Mouse (Mus musculus) CD4-positive, CD25-positive, alpha-beta regulatory T cell, adult 2 months (primary cell): Measurements from ENCODE around the gene Itga11.
"Not testable (repeated sequence)": the region's sequence is repeated elsewhere in the genome, so short reads cannot be mapped to it uniquely, and the experiment has no call there.

Experiments used
- DNase-seq: peaks from one replicate; pipeline ENCODE4 v3.0.0-alpha.2; 2012; ENCODE audit warnings: low read depth, low spot score

Itga11 gene

GRCm38 (mm10) chr9:62677641-62678549 lies at the start of gene Itga11:
Gene Itga11, plus strand, starts transcription at chr9:62677826.
- no peak for DNase-seq

- no peak for DNase-seq
Measured at GRCm38 (mm10) chr9:62630631-62631240, 46.9 kb upstream of the Itga11 start.

GRCm38 (mm10) chr9:62632392-62632791 lies 45.2 kb upstream of the Itga11 start:
- no peak for DNase-seq

- peak; percentile 19 for DNase-seq
Measured at GRCm38 (mm10) chr9:62638045-62638444, 39.6 kb upstream of the Itga11 start.

- DNase-seq, result peak; percentile 25
Measured at GRCm38 (mm10) chr9:62639686-62640085, 37.9 kb upstream of the Itga11 start.

- DNase-seq, result peak; percentile 23
Measured at GRCm38 (mm10) chr9:62640188-62640587, 37.4 kb upstream of the Itga11 start.

- no peak for DNase-seq
Measured at GRCm38 (mm10) chr9:62645716-62646400, 31.8 kb upstream of the Itga11 start.

GRCm38 (mm10) chr9:62646721-62647183 lies 30.9 kb upstream of the Itga11 start:
- no peak for DNase-seq

GRCm38 (mm10) chr9:62649444-62649843 lies 28.2 kb upstream of the Itga11 start:
- DNase-seq, result no peak

GRCm38 (mm10) chr9:62650764-62651163 lies 26.9 kb upstream of the Itga11 start:
- DNase-seq, result no peak

GRCm38 (mm10) chr9:62654336-62654735 lies 23.3 kb upstream of the Itga11 start:
- no peak for DNase-seq

- DNase-seq, result no peak
Measured at GRCm38 (mm10) chr9:62658016-62658415, 19.6 kb upstream of the Itga11 start.

- DNase-seq, result no peak
Measured at GRCm38 (mm10) chr9:62659026-62659425, 18.6 kb upstream of the Itga11 start.

GRCm38 (mm10) chr9:62660971-62661370 lies 16.7 kb upstream of the Itga11 start:
- not testable (repeated sequence) for DNase-seq

GRCm38 (mm10) chr9:62663443-62663842 lies 14.2 kb upstream of the Itga11 start:
- no peak for DNase-seq

GRCm38 (mm10) chr9:62664115-62664725 lies 13.4 kb upstream of the Itga11 start:
- no peak for DNase-seq

GRCm38 (mm10) chr9:62665892-62666291 lies 11.7 kb upstream of the Itga11 start:
- no peak for DNase-seq

- no peak for DNase-seq
Measured at GRCm38 (mm10) chr9:62668503-62668902, 9.1 kb upstream of the Itga11 start.

- DNase-seq, result no peak
Measured at GRCm38 (mm10) chr9:62673241-62673640, 4.4 kb upstream of the Itga11 start.

GRCm38 (mm10) chr9:62675172-62675571 lies 2.5 kb upstream of the Itga11 start:
- no peak for DNase-seq

- DNase-seq, result no peak
Measured at GRCm38 (mm10) chr9:62678550-62679155, 1.0 kb downstream of the Itga11 start.
